Mouse (Mus musculus) T-helper 17 cell (primary cell): Measurements from ENCODE around the gene Usp54.
"Not testable (repeated sequence)": the region's sequence is repeated elsewhere in the genome, so short reads cannot be mapped to it uniquely, and the experiment has no call there.

Experiments
- in situ Hi-C, 2 experiments: fragments of 300-600 bp; cut with MboI, MseI; formaldehyde crosslinking; loops; 1 replicate in 1 of 2; 2 replicates in 1 of 2; pipeline ENCODE4 v1.15.1; 2025; ENCODE audit warnings: high pct_unique_total_duplicates in 2 of 2

The Usp54 gene

GRCm38 (mm10) chr14:20655731-20656130, 14.9 kb upstream of the Usp54 start:
- in situ Hi-C loops, result loop anchor here (5.0 kb wide), 1 partner anchor 78 kb away; no protein-coding TSS in a partner anchor

- in situ Hi-C loops, result loop anchor here (5.0 kb wide), 2 partner anchors 78 to 253 kb away; no protein-coding TSS in a partner anchor
Observed at GRCm38 (mm10) chr14:20654690-20655421, 14.0 kb upstream of the Usp54 start.

GRCm38 (mm10) chr14:20651722-20652256, 10.9 kb upstream of the Usp54 start:
- in situ Hi-C loops, result loop anchor here in 1 of 2 experiments (5.0 kb wide), 1 partner anchor 249 kb away; no protein-coding TSS in a partner anchor

GRCm38 (mm10) chr14:20651000-20651399, 10.1 kb upstream of the Usp54 start:
- in situ Hi-C loops, result loop anchor here in 1 of 2 experiments (5.0 kb wide), 1 partner anchor 249 kb away; no protein-coding TSS in a partner anchor

- in situ Hi-C loops, result no loop called here
Observed at GRCm38 (mm10) chr14:20646381-20646780, 5.5 kb upstream of the Usp54 start.

GRCm38 (mm10) chr14:20645547-20645946, 4.7 kb upstream of the Usp54 start:
- in situ Hi-C loops, result no loop called here

- in situ Hi-C loops, result no loop called here
Observed at GRCm38 (mm10) chr14:20641438-20641875, 594 bp upstream of the Usp54 start.

GRCm38 (mm10) chr14:20639918-20640619, 794 bp downstream of the Usp54 start:
- in situ Hi-C loops, result no loop called here

GRCm38 (mm10) chr14:20638702-20639101, 2.2 kb downstream of the Usp54 start:
- in situ Hi-C loops, result no loop called here

- in situ Hi-C loops, result no loop called here
Observed at GRCm38 (mm10) chr14:20637818-20638574, 2.9 kb downstream of the Usp54 start.

GRCm38 (mm10) chr14:20636968-20637367, 3.9 kb downstream of the Usp54 start:
- in situ Hi-C loops, result not testable (repeated sequence)

- in situ Hi-C loops, result no loop called here
Observed at GRCm38 (mm10) chr14:20635546-20635945, 5.3 kb downstream of the Usp54 start.

- in situ Hi-C loops, result no loop called here
Observed at GRCm38 (mm10) chr14:20631253-20631652, 9.6 kb downstream of the Usp54 start.

- in situ Hi-C loops, result no loop called here
Observed at GRCm38 (mm10) chr14:20626971-20627370, 13.9 kb downstream of the Usp54 start.

GRCm38 (mm10) chr14:20626447-20626846, 14.4 kb downstream of the Usp54 start:
- in situ Hi-C loops, result no loop called here

GRCm38 (mm10) chr14:20622907-20623306, 18.0 kb downstream of the Usp54 start:
- in situ Hi-C loops, result no loop called here

- in situ Hi-C loops, result no loop called here
Observed at GRCm38 (mm10) chr14:20622412-20622811, 18.5 kb downstream of the Usp54 start.

- in situ Hi-C loops, result no loop called here
Observed at GRCm38 (mm10) chr14:20621903-20622302, 19.0 kb downstream of the Usp54 start.

GRCm38 (mm10) chr14:20619131-20619530, 21.7 kb downstream of the Usp54 start:
- in situ Hi-C loops, result no loop called here

GRCm38 (mm10) chr14:20618211-20618610, 22.7 kb downstream of the Usp54 start:
- in situ Hi-C loops, result no loop called here

- in situ Hi-C loops, result no loop called here
Observed at GRCm38 (mm10) chr14:20616421-20616820, 24.4 kb downstream of the Usp54 start.

GRCm38 (mm10) chr14:20615075-20615474, 25.8 kb downstream of the Usp54 start:
- in situ Hi-C loops, result no loop called here
